Comparison of ENCODE assay signal across 18 mouse cellular contexts in genomic region chr11:103173041-103173770, GRCm38 (mm10). TPM values are rescaled to one million over a fixed set of nuclear protein-coding genes. Genes with fewer than 3 reads are reported as not detected.
DNase-seq lines count a peak whose midpoint lies in the region; ATAC-seq and TF ChIP-seq lines count a peak whose summit lies in the region.
"Had no signal": no experiment of that assay in that cellular context is flagged by ENCODE, and none has a peak within 500 bp of the region (broad histone marks: within the 10 kb centered on the region; RNA-seq: fewer than 3 reads in every experiment).

No protein-coding gene starts in this region.

- H3K9ac ChIP-seq in heart, postnatal 0 days (replicated peaks; ENCODE audit: low read depth, low read length), result no peak overlapping the region
- no peak overlapping the region for H3K9ac ChIP-seq in liver, embryonic 13.5 days
- H3K9ac ChIP-seq: stomach, embryonic 15.5 days had no signal

- H3K27me3 ChIP-seq in heart, postnatal 0 days (ENCODE audit: control insufficient read depth, insufficient read depth, low read length), result peaks cover 26% of the 10 kb centered on the region
- H3K27me3 ChIP-seq in megakaryocyte, embryonic 14.5 days (replicated peaks), result peaks cover 46% of the 10 kb centered on the region
- peaks cover 45% of the 10 kb centered on the region for H3K27me3 ChIP-seq in liver, embryonic 13.5 days

- intact Hi-C loops in heart, postnatal 10 days (cut with DNase I), result loop anchor here (5.0 kb wide), 2 partner anchors 49 to 229 kb away; no protein-coding TSS in a partner anchor

- 90% methylated on average over 7 of the region's 7 CpGs for WGBS in heart, postnatal 0 days
- WGBS in bone marrow, adult 2 months, result 38% methylated on average over 7 of the region's 7 CpGs
- WGBS in liver, embryonic 13.5 days (ENCODE audit: insufficient replicate concordance), result 55% methylated on average over 7 of the region's 7 CpGs

- 0 out of 2 replicates have a peak, but pooled peaks cover 23% of the 10 kb centered on the region for H3K4me1 ChIP-seq in heart, postnatal 0 days (ENCODE audit: control insufficient read depth, insufficient read depth)
- peaks cover 91% of the 10 kb centered on the region for H3K4me1 ChIP-seq in megakaryocyte, embryonic 14.5 days
- peaks cover 9% of the 10 kb centered on the region for H3K4me1 ChIP-seq in bone marrow, adult 2 months (ENCODE audit: control insufficient read depth, insufficient read depth, low read length)
- peaks cover 68% of the 10 kb centered on the region for H3K4me1 ChIP-seq in liver, embryonic 13.5 days (replicated peaks)

- H3K4me3 ChIP-seq in heart, postnatal 0 days (ENCODE audit: low read depth, low read length), result no peak overlapping the region; the same call in 1 of the 2 replicates
- peak overlapping the region; percentile 52 for H3K4me3 ChIP-seq in megakaryocyte, embryonic 14.5 days (replicated peaks)
- H3K4me3 ChIP-seq in bone marrow, adult 2 months (replicated peaks; ENCODE audit: control insufficient read depth, low read depth, low read length), result peak overlapping the region; percentile 82
- H3K4me3 ChIP-seq in liver, embryonic 13.5 days (replicated peaks), result no peak overlapping the region
- H3K4me3 ChIP-seq: forebrain, embryonic 10.5 days had no signal

- peak overlapping the region; percentile 99; the same call in 1 of the 2 replicates for H3K4me2 ChIP-seq in heart, postnatal 0 days (ENCODE audit: low read depth, low read length)
- H3K4me2 ChIP-seq in liver, embryonic 13.5 days, result peak overlapping the region; percentile 33

- no peak for TF ChIP-seq CTCF in heart, postnatal 0 days (IDR thresholded peaks at IDR 0.05; ENCODE audit: low read depth)
- TF ChIP-seq CTCF in bone marrow, adult 2 months (IDR thresholded peaks at IDR 0.05; ENCODE audit: control insufficient read depth, insufficient read depth, low read length), result no peak

- no peaks in the 10 kb centered on the region for H3K36me3 ChIP-seq in heart, postnatal 0 days (replicated peaks; ENCODE audit: control insufficient read depth, insufficient read depth, low read length)
- no peaks in the 10 kb centered on the region for H3K36me3 ChIP-seq in megakaryocyte, embryonic 14.5 days (replicated peaks; ENCODE audit: low read length)
- H3K36me3 ChIP-seq in liver, embryonic 13.5 days, result no peaks in the 10 kb centered on the region
- H3K36me3 ChIP-seq: forebrain, embryonic 10.5 days; stomach, embryonic 15.5 days had no signal

- no peak for ATAC-seq in heart, postnatal 0 days (ENCODE audit: insufficient read depth, low read depth)
- ATAC-seq in megakaryocyte, adult 5-6 weeks (ENCODE audit: poor library complexity, severe bottlenecking), result no peak
- ATAC-seq in liver, embryonic 13.5 days (ENCODE audit: low read depth), result no peak

- H3K9me3 ChIP-seq in heart, postnatal 0 days (replicated peaks; ENCODE audit: control insufficient read depth, low read length), result no peaks in the 10 kb centered on the region
- H3K9me3 ChIP-seq in megakaryocyte, embryonic 14.5 days, result no peaks in the 10 kb centered on the region
- H3K9me3 ChIP-seq in liver, embryonic 13.5 days (replicated peaks), result no peaks in the 10 kb centered on the region
- H3K9me3 ChIP-seq: forebrain, embryonic 10.5 days; stomach, embryonic 15.5 days had no signal

- no peak for TF ChIP-seq EP300 in heart, postnatal 0 days (IDR thresholded peaks at IDR 0.05; ENCODE audit: low read depth)

- H3K27ac ChIP-seq in heart, postnatal 0 days (ENCODE audit: low read depth), result no peak overlapping the region
- peak overlapping the region; percentile 96 for H3K27ac ChIP-seq in bone marrow, adult 2 months (ENCODE audit: control insufficient read depth, insufficient read depth, low read depth, low read length, poor library complexity)
- no peak overlapping the region for H3K27ac ChIP-seq in liver, embryonic 13.5 days
- H3K27ac ChIP-seq: forebrain, embryonic 10.5 days; stomach, embryonic 15.5 days had no signal

- no peak for TF ChIP-seq POLR2A in bone marrow, adult 2 months (IDR thresholded peaks at IDR 0.05; ENCODE audit: borderline replicate concordance, control insufficient read depth, low read depth, low read length)

- DNase-seq in heart, postnatal 0 days (ENCODE audit: low spot score), result no peak
- DNase-seq in heart, postnatal 10 days, result no peak
- DNase-seq in liver, embryonic 13.5 days, result no peak
- DNase-seq in urinary bladder, adult 2 months (ENCODE audit: low spot score), result no peak
- no peak for DNase-seq in urinary bladder, postnatal 36 days (ENCODE audit: low spot score in 2 of 2)
- DNase-seq: adrenal gland, postnatal 25 days; cerebellum, adult 9-10 months; gastrocnemius, postnatal 25 days had no signal

RNA-seq across cellular contexts. Expression of gene Fmnl1, which starts 2.3 kb away (rescaled TPM):
- total RNA-seq in heart, postnatal 0 days (2014; rRNA removed; ENCODE audit: low replicate concordance), result 2.2 and 3.4 TPM in 2 replicates
- 0.91 and 1.1 TPM in 2 replicates for polyA plus RNA-seq in heart, postnatal 0 days (2015; fragmentation: Nextera tagmentation; extraction: Ambion mirVana)
- total RNA-seq in heart, postnatal 10 days (2021), result 10 to 100 TPM; 14.4 to 15.6 TPM
- 25.5 and 36.6 TPM in 2 replicates for polyA plus RNA-seq in megakaryocyte, embryonic 14.5 days (2012; ENCODE audit: insufficient read depth, low replicate concordance)
- 387 and 407 TPM in 2 replicates for total RNA-seq in megakaryocyte, adult 5-6 weeks (2015)
- total RNA-seq in megakaryocyte, adult 5-6 weeks (2017), result 126 and 152 TPM in 2 replicates
- polyA plus RNA-seq in bone marrow, adult 2 months (2011; ENCODE audit: insufficient read depth, insufficient read length, low replicate concordance, missing spikeins), result 42.0 and 121 TPM in 2 replicates
- polyA plus RNA-seq in liver, embryonic 13.5 days (2015; fragmentation: Nextera tagmentation; extraction: Ambion mirVana), result 3.0 TPM in 2 replicates
- polyA plus RNA-seq in urinary bladder, adult 2 months (2012; rRNA removed), result 6.4 and 6.6 TPM in 2 replicates

RNA-seq across cellular contexts. Expression of gene 1700023F06Rik, which starts 35.2 kb away (rescaled TPM):
- total RNA-seq in heart, postnatal 0 days (2014; rRNA removed; ENCODE audit: low replicate concordance), result not detected in 2 replicates
- polyA plus RNA-seq in heart, postnatal 0 days (2015; fragmentation: Nextera tagmentation; extraction: Ambion mirVana), result 0.10 TPM in 1 of 2 replicates, not detected in the other
- total RNA-seq in heart, postnatal 10 days (2021), result not detected
- polyA plus RNA-seq in megakaryocyte, embryonic 14.5 days (2012; ENCODE audit: insufficient read depth, low replicate concordance), result not detected in 2 replicates
- not detected in 2 replicates for total RNA-seq in megakaryocyte, adult 5-6 weeks (2015)
- not detected in 2 replicates for total RNA-seq in megakaryocyte, adult 5-6 weeks (2017)
- polyA plus RNA-seq in bone marrow, adult 2 months (2011; ENCODE audit: insufficient read depth, insufficient read length, low replicate concordance, missing spikeins), result not detected in 2 replicates
- polyA plus RNA-seq in liver, embryonic 13.5 days (2015; fragmentation: Nextera tagmentation; extraction: Ambion mirVana), result not detected in 2 replicates
- 1.3 and 3.3 TPM in 2 replicates for polyA plus RNA-seq in urinary bladder, adult 2 months (2012; rRNA removed)
- total RNA-seq: adrenal gland, postnatal 25 days; gastrocnemius, postnatal 25 days; hematopoietic stem cell, adult 5-6 weeks had no signal

RNA-seq across cellular contexts. Expression of gene Hexim2, which starts 41.0 kb away (rescaled TPM):
- total RNA-seq in heart, postnatal 0 days (2014; rRNA removed; ENCODE audit: low replicate concordance), result 1.6 and 1.7 TPM in 2 replicates
- 4.2 and 4.9 TPM in 2 replicates for polyA plus RNA-seq in heart, postnatal 0 days (2015; fragmentation: Nextera tagmentation; extraction: Ambion mirVana)
- 1 to 10 TPM; 3.1 to 3.9 TPM for total RNA-seq in heart, postnatal 10 days (2021)
- polyA plus RNA-seq in megakaryocyte, embryonic 14.5 days (2012; ENCODE audit: insufficient read depth, low replicate concordance), result 73.5 and 168 TPM in 2 replicates
- 0.25 and 1.8 TPM in 2 replicates for total RNA-seq in megakaryocyte, adult 5-6 weeks (2015)
- 1.0 and 2.1 TPM in 2 replicates for total RNA-seq in megakaryocyte, adult 5-6 weeks (2017)
- 2.8 and 5.7 TPM in 2 replicates for polyA plus RNA-seq in bone marrow, adult 2 months (2011; ENCODE audit: insufficient read depth, insufficient read length, low replicate concordance, missing spikeins)
- 6.3 and 7.7 TPM in 2 replicates for polyA plus RNA-seq in liver, embryonic 13.5 days (2015; fragmentation: Nextera tagmentation; extraction: Ambion mirVana)
- 4.1 and 4.5 TPM in 2 replicates for polyA plus RNA-seq in urinary bladder, adult 2 months (2012; rRNA removed)

RNA-seq across cellular contexts. Expression of gene Spata32, which starts 45.0 kb away (rescaled TPM):
- total RNA-seq in heart, postnatal 0 days (2014; rRNA removed; ENCODE audit: low replicate concordance), result not detected in 2 replicates
- not detected in 2 replicates for polyA plus RNA-seq in heart, postnatal 0 days (2015; fragmentation: Nextera tagmentation; extraction: Ambion mirVana)
- not detected for total RNA-seq in heart, postnatal 10 days (2021)
- polyA plus RNA-seq in megakaryocyte, embryonic 14.5 days (2012; ENCODE audit: insufficient read depth, low replicate concordance), result not detected in 2 replicates
- not detected in 2 replicates for total RNA-seq in megakaryocyte, adult 5-6 weeks (2015)
- not detected in 2 replicates for total RNA-seq in megakaryocyte, adult 5-6 weeks (2017)
- not detected in 2 replicates for polyA plus RNA-seq in bone marrow, adult 2 months (2011; ENCODE audit: insufficient read depth, insufficient read length, low replicate concordance, missing spikeins)
- polyA plus RNA-seq in liver, embryonic 13.5 days (2015; fragmentation: Nextera tagmentation; extraction: Ambion mirVana), result not detected in 2 replicates
- not detected in 2 replicates for polyA plus RNA-seq in urinary bladder, adult 2 months (2012; rRNA removed)
- total RNA-seq: adrenal gland, postnatal 25 days; gastrocnemius, postnatal 25 days; hematopoietic stem cell, adult 5-6 weeks; megakaryocyte progenitor cell, adult 5-6 weeks had no signal
- polyA plus RNA-seq: embryonic facial prominence, embryonic 11.5 days; forebrain, embryonic 10.5 days; kidney, embryonic 14.5 days; limb, embryonic 11.5 days; stomach, embryonic 15.5 days had no signal

RNA-seq across cellular contexts. Expression of gene Hexim1, which starts 57.2 kb away (rescaled TPM):
- 9.0 and 11.0 TPM in 2 replicates for total RNA-seq in heart, postnatal 0 days (2014; rRNA removed; ENCODE audit: low replicate concordance)
- 3.2 and 3.3 TPM in 2 replicates for polyA plus RNA-seq in heart, postnatal 0 days (2015; fragmentation: Nextera tagmentation; extraction: Ambion mirVana)
- 10 to 100 TPM; 20.4 to 22.6 TPM for total RNA-seq in heart, postnatal 10 days (2021)
- 24.4 and 98.1 TPM in 2 replicates for polyA plus RNA-seq in megakaryocyte, embryonic 14.5 days (2012; ENCODE audit: insufficient read depth, low replicate concordance)
- 10.1 TPM in 2 replicates for total RNA-seq in megakaryocyte, adult 5-6 weeks (2015)
- total RNA-seq in megakaryocyte, adult 5-6 weeks (2017), result 17.0 and 24.6 TPM in 2 replicates
- 14.0 and 21.8 TPM in 2 replicates for polyA plus RNA-seq in bone marrow, adult 2 months (2011; ENCODE audit: insufficient read depth, insufficient read length, low replicate concordance, missing spikeins)
- 2.6 and 3.0 TPM in 2 replicates for polyA plus RNA-seq in liver, embryonic 13.5 days (2015; fragmentation: Nextera tagmentation; extraction: Ambion mirVana)
- polyA plus RNA-seq in urinary bladder, adult 2 months (2012; rRNA removed), result 28.4 and 29.3 TPM in 2 replicates

Comparison
In these comparisons a context has a peak if more than half of its experiments do, and no peak if none do; other contexts are left out.
1. H3K4me3 ChIP-seq: peak in megakaryocyte, embryonic 14.5 days (single experiment) and bone marrow, adult 2 months (single experiment); none in heart, postnatal 0 days (single experiment) and liver, embryonic 13.5 days (single experiment).